Mouse (Mus musculus) megakaryocyte, adult 5-6 weeks (primary cell): ENCODE data around the gene Cdc42ep4. TPM values are rescaled to one million over a fixed set of nuclear protein-coding genes. Genes with fewer than 3 reads are reported as not detected.

Source experiments
- ATAC-seq: 2 replicates; pipeline ENCODE4 v1.8.0; 2016; ENCODE audit warnings: mild to moderate bottlenecking, inconsistent platforms; ENCODE audit not compliant: poor library complexity, severe bottlenecking
- total RNA-seq, 2 experiments: library from RNA; stranded (forward) in 1 of 2; stranded (reverse) in 1 of 2; fragments of 153-499, 151-499 nt in 1 of 2; fragments of 221-1000, 200-1000 nt in 1 of 2; gene quantifications; 2 replicates each; pipeline versions ENCODE4 v1.2.3 to v1.2.4; 2015 to 2017

Gene Cdc42ep4
- total RNA-seq, 2 experiments from 2014 or later = 20.1 to 26.9 TPM

DNA sequence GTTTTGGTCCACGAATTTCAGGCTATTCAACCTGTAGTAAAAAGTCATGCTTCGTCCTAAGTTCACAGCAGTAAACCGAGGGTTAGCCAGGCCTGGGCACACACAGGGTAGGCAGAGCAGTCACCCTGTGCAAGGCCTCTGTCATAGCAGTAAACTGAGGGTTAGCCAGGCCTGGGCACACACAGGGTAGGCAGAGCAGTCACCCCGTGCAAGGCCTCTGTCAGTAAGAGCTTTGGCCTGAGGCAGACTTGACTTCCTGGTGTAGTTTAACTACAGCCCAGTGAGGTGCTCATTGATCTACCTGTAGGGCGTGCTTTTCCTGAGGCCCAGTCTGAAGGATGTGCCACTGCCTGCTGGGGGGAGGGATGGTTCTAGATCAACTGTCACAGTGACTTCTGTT lies 60.4 kb downstream of the Cdc42ep4 start:
- no peak for ATAC-seq

DNA sequence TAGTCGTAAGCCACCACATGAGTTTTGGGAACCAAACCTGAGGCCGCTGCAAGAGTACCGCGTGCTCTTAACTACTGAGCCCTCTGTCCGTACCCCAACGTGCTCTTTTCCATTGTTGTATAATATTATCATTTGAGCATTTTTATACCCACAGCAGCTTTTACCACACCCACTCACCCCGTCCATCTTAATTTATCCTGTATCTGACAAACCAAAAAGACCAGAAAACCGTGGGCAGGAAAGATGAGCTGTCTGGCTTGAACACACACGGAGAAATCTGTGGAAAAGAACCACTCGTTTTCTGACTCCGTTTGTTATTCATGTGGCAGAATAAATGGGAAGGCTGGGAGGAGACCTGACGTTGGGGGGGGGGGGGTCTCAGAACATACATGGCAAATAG lies 61.2 kb downstream of the Cdc42ep4 start:
- no peak for ATAC-seq

DNA sequence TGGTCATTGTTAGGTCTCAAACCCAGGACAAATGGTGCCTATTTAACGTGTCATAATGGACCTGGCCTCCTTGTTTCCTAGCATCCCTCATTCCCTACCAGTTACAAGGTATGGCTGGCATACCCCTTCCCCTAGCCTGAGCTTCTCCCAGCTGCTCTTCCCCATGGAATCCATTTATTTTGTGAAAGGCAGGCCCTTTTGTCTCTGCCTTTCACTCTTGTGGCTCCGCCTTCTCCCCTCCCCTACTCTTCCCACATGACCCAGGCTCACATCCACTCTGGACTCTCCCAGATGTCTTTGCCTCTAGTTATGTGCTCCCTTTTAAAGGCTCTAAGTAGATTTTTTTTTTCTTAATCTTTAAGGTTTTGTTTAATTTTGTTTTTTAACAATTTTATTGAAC lies 64.7 kb downstream of the Cdc42ep4 start:
- no peak for ATAC-seq

DNA sequence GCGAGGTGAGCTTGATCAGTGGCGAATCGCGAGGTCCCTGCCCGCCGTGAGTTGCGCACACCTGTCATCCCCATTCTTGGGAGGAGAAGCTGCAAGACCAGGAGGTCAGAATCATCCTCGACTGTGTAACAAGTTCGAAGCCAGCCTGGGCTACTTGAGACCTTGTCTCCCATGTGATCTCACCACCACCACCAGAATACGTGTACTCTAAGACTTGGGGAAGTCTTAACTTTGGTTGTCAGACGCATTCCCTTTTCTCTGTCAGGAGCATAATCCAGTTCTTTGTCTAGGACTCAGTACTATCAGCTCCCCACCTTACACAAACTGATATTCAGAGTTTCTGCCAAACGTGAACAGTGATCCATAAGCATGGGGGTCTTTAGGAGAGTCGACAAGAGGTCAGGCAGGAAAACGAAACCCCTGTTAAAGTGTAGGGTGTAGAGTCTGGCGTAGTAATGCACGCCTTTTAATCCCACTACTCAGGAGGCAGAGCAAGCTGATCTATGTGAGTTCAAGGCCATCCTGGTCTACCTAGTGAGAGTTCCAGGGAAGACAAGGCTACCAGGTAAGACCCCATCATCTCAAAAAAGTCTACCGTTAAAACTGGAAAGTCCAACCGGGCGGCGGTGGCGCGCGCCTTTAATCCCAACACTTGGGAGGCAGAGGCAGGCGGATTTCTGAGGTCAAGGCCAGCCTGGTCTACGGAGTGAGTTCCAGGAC lies 66.8 kb downstream of the Cdc42ep4 start:
- ATAC-seq = no peak

DNA sequence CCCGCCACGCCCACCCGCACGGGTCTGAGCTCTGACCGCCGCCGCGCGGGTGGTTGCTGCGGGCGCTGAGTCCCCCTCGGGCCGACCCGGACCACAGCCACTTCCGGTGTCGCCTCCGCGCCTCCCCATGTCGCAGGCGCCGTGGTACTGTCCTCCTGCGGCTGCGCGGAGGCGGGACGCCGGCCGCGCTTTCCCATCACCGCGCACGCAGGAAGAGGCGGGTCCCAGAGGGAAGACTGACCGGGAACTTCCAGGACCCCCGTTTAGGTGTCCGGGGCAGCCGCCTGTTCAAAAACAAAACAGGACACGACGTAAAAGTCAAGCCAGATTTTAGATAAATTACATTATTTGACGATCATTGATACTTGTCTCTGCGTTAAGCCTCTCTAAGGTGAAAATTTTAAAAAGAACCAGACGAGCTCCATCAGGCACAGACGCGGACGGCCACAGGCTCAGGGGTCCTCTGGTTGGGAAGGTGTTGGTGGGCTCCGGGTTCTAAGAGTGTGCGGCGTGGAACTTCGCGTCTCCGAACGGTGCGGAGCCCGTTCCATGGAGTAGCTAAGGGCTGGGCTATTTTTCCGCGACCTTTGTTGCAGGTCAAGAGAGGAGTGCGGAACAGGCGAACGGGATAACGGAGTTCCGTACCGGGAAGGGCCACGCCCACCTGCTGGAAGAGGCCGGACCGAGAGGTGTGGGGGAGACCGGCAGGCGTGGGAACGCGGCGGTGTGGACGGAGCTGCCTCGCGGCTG lies 67.5 kb downstream of the Cdc42ep4 start, which contains the start of the genes Fam104a and D11Wsu47e:
Fam104a (minus strand) TSS at position 199 of the 750 bp plus-strand sequence.
D11Wsu47e (plus strand) TSS at position 456 of the 750 bp plus-strand sequence.
- ATAC-seq = peak; percentile 91

DNA sequence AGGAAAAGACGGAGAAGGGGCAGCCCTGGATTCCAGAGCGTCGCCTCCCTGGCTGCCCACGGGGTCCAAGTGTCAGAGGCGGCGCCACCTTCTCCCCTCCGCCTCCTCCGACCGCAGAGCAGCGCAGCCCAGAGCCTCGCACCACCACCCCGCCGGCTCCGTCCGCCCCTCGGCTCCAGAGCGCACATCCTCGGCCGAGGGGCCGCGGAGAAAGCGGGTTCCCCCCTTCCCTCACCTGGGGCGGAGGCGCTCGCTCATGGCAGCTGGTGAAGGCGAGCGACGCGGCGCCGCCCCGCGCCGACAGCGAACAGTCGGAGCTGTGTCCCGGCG lies 68.1 kb downstream of the Cdc42ep4 start:
- peak; percentile 32 for ATAC-seq

DNA sequence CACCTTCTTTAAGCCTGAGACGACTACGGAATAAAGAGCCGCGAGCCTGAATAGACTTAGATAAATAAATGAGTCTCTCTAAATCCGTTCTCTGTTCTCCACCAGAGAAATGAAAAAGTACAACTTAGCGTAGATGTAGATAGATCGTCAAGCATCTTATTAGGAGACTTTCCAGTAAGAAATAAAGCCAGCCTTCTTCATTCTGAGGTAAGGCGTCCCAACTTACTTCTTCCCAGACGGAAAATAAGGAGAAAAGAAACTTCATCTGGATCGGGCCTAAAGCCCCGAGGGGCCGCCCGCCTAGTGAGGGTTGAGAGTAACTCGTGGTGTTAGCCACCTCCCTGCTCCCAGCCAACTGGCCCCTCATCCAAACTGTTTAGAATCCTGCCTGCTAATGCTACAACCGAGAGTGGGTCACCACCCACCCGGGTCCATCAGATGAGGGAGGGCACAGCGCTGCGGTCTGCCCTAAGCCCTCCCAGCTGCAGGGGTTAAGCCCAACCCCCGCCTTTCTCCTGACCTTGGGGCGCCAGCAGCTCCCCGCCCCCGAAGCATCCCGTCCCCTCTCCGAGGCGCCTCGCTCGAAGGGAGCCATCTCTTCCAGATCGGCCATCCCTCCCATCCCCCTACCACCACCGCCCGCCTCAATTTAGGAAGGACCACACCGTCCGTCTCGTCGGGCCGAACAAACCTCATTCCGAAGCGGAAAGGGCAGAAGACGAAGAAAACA lies 68.6 kb downstream of the Cdc42ep4 start:
- peak; percentile 20 for ATAC-seq

DNA sequence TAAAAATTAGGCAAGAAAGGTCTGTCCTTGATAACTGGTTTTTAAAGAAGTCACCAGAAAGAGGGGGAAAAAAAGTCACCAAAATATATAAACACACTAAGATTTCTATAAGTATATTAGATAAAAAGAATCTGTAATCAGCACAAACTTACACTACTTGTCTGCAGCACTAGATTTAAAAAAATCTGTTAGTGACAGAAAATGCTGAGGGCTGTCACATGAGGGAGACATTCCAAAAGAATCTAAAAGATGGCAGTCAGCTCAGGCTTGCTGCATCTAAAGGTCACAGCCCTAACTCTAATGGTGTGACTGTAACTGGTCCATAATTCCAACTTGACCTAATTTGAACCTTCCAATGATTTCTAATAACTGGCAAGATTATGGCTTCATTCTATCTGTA lies 69.7 kb downstream of the Cdc42ep4 start:
- no peak for ATAC-seq

DNA sequence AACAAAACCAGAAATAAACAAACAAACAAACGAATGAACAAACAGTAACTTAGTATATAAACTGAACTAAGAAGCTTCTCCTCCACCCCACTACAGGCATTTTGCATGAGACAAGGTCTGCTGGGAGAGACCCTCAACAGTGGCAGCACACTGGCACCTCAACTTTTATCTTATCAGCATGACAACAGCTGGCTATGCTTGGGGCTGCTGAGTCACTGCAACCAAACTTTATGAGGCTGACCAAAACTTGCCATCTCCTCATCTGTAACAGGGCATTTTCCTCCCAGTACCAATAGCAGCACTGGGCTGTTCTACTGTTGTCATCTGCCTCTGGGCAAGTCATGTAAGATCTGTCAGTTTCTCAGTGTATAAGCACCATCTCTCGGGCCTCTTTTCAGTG lies 70.7 kb downstream of the Cdc42ep4 start:
- ATAC-seq = no peak

DNA sequence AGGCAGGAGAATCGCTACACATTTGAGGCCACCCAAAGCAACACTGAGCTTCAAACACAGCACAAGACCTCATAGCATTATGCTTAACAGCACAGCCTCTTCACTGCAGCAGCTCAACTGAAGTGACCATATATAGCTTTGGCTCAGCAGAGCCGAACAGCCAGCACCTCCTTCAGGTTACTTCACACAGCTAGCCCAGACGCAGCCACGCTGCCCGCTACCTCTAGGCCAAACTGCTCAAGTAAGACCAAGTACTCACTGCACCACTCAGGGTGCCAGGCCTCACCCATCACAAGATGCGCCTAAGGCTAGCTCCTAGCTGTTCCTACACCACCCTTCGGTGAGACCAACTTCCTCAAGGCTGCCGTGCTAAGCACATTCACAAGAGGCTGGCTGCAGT lies 73.3 kb downstream of the Cdc42ep4 start:
- no peak for ATAC-seq

DNA sequence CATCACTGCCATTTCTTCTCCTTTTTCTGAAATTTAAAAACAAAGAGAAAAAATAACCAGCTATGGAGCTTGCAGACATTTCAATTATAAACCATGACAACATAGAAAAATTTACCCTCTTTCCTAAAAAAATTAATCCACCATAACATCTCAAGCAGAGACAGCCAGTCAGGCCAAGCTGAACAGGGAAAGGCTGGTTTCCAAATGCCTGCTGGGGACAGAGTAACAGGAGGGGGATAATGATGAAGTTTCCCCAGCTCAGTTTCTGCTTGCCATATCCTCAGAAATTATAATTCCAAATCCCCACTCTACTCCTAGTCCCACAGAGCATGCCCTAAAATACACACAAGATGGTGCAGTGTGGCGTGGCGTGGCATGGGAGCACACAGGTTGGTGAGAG lies 74.3 kb downstream of the Cdc42ep4 start:
- ATAC-seq = no peak

Other genes starting within 250 kb of the Cdc42ep4 start
- 0.18 TPM in 1 of 2 replicates, not detected in the other for gene Sstr2, start 132.5 kb downstream of the Cdc42ep4 start, total RNA-seq (2015)
- not detected in 2 replicates for gene Sstr2, start 132.5 kb downstream of the Cdc42ep4 start, total RNA-seq (2017)
- gene Cog1, start 102.7 kb downstream of the Cdc42ep4 start, total RNA-seq (2015) = 25.0 and 31.2 TPM in 2 replicates
- gene Cog1, start 102.7 kb downstream of the Cdc42ep4 start, total RNA-seq (2017) = 15.3 and 22.4 TPM in 2 replicates
- gene Slc39a11, start 101.8 kb downstream of the Cdc42ep4 start, total RNA-seq (2015) = 11.2 and 13.1 TPM in 2 replicates
- gene Slc39a11, start 101.8 kb downstream of the Cdc42ep4 start, total RNA-seq (2017) = 11.3 and 11.4 TPM in 2 replicates
- gene Fam104a, start 67.7 kb downstream of the Cdc42ep4 start, total RNA-seq (2015) = 15.5 and 16.1 TPM in 2 replicates
- 11.2 and 19.6 TPM in 2 replicates for gene Fam104a, start 67.7 kb downstream of the Cdc42ep4 start, total RNA-seq (2017)
- gene D11Wsu47e, start 67.5 kb downstream of the Cdc42ep4 start, total RNA-seq (2015) = 3.2 and 5.4 TPM in 2 replicates
- gene D11Wsu47e, start 67.5 kb downstream of the Cdc42ep4 start, total RNA-seq (2017) = 10.3 and 13.1 TPM in 2 replicates
- gene Cpsf4l, start 41.9 kb downstream of the Cdc42ep4 start, total RNA-seq (2015) = not detected in 2 replicates
- gene Cpsf4l, start 41.9 kb downstream of the Cdc42ep4 start, total RNA-seq (2017) = not detected in 2 replicates